Mouse (Mus musculus): ENCODE data around the gene Tex2. TPM values are rescaled to one million over a fixed set of nuclear protein-coding genes. Genes with fewer than 3 reads are reported as not detected.

Tex2 gene
- polyA plus RNA-seq, 1 experiment from 2014 or later: 16.0 TPM

DNA sequence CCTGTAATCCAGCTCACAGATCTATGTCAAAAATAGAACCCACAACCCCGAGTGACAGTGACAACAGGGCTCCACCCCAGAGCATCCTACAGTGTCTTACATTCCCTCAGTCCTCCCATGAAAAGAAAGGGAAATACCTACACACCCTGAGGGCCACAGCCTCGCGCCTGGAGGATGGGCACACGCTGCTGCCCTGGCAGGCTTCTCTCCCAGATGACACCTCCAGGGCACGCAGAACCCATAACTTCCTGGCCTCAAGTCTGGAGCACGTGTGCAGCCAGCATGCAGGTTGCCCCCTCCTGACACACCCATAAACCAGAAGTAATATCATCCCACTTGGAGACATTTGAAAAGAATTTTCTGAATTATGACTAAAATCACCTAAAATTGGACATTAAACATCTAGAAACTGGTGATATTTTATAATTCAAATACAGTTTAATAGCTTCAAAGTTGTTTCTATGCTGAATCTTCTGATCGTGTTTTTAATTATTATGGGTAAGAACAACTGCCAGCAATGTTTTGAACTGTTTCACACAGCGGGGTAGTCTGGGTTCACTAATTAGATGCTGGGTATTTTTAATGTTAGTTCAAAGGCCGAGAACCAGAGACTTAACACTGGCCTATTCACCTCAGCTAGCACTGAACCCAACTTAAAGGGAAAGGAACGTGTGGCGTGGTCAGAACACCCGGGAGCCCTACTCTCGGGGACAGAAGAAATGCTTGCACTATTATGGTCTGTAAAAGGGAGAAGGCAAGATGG, 72.5 kb downstream of the Tex2 start:
- no peaks in the 10 kb centered on the region for H3K27me3 ChIP-seq
- in situ Hi-C loops (cut with MboI; ENCODE audit: low pct_unique_long_range_greater_than_20kb): no loop called here
- CTCF ChIA-PET: interaction anchor here (1.3 kb wide), 1 partner anchor 20 kb away, joined by 4 read pairs; no protein-coding TSS in a partner anchor

GRCm38 (mm10) chr11:106536253-106536912, 76.8 kb downstream of the Tex2 start:
- POLR2A ChIA-PET: no interaction called here
- no peak for TF ChIP-seq CTCF (IDR thresholded peaks at IDR 0.05)
- in situ Hi-C loops (cut with MboI; ENCODE audit: low pct_unique_long_range_greater_than_20kb): no loop called here
- CTCF ChIA-PET: no interaction called here
- no peaks in the 10 kb centered on the region for H3K27me3 ChIP-seq
- ATAC-seq (no peak), DNase-seq (ENCODE audit: low read depth, low spot score) (no peak)

More for the DNA sequence above, 72.5 kb downstream of the Tex2 start:
- POLR2A ChIA-PET: no interaction called here
- TF ChIP-seq CTCF (IDR thresholded peaks at IDR 0.05): no peak
- ATAC-seq (peak; percentile 8), DNase-seq (ENCODE audit: low read depth, low spot score) (no peak)

DNA sequence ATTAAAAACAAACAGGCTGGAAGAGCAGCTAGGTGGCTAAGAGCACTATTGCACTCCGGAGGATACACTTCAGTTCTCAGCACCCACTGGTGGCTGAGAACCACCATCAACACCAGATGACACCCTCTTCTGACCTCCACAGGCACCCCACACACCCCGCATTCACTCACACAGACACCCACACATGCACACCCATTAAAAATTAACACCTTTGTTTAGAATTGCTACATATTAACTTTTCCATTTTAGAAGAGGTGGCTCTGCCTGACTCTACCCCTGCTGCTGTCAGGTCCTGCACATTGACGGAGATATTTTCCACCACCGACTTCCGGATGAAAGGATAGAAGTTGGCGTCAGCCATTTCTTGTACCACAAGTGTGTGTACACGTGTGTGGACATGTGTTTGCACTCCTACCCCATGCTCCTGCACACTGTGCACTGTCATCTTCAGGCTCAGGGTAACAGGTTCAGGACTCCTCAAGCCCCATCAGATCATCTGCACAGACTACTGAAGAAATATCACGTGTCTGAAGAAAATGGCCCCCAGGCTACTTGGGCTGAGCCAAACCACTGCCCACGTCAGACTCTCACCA, 77.5 kb downstream of the Tex2 start:
- TF ChIP-seq CTCF (IDR thresholded peaks at IDR 0.05): no peak
- POLR2A ChIA-PET: no interaction called here
- in situ Hi-C loops (cut with MboI; ENCODE audit: low pct_unique_long_range_greater_than_20kb): no loop called here
- CTCF ChIA-PET: no interaction called here
- ATAC-seq (no peak), DNase-seq (ENCODE audit: low read depth, low spot score) (no peak)
- no peaks in the 10 kb centered on the region for H3K27me3 ChIP-seq

GRCm38 (mm10) chr11:106532248-106532790, 80.9 kb downstream of the Tex2 start:
- in situ Hi-C loops (cut with MboI; ENCODE audit: low pct_unique_long_range_greater_than_20kb): no loop called here
- POLR2A ChIA-PET: no interaction called here
- DNase-seq (ENCODE audit: low read depth, low spot score) (no peak), ATAC-seq (no peak)
- CTCF ChIA-PET: no interaction called here
- no peak for TF ChIP-seq CTCF (IDR thresholded peaks at IDR 0.05)
- H3K27me3 ChIP-seq: no peaks in the 10 kb centered on the region

DNA sequence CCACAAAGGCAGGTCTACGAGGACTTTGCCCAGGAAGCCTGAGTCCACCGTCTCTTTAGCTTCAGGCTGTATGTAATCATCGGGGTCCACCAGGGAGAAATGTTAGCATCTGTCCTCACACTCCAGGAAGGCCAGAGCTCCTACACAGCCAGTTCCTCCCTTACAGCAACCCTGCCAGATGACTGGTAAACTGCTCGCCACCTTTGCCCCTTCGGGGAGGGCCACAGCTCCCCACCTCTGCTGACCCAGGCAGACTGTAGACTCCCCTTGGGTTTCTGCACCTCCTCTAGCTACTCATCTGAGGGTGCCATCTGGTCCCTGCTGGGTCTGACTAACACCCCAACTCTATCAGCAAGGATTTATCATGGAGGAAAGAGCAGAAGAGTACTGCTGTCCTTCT, 83.4 kb downstream of the Tex2 start:
- ChIA-PET CTCF (interaction anchor here (1.5 kb wide), 1 partner anchor 99 kb away, joined by 5 read pairs; no protein-coding TSS in a partner anchor), POLR2A (interaction anchor here (0.6 kb wide), 1 partner anchor 213 kb away, joined by 3 read pairs; no protein-coding TSS in a partner anchor)

DNA sequence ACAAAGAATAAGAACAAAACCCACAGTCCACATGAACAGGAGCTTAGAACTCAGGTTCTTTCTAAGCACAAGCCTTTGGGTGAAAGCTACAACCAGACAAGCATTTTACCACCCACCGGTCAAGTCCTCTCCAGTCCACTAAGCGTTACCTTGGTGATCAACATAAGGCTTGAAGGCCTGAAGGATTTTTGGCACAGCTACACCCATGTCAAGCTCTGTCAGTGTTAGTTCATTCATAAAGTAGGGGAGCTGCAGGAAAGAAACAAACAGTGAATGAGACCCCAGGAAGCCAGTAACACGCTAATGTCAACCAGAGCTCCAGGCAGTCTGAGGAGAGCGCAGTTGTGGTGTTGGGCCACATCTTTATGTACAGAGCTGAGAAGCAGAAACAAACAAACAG, 84.1 kb downstream of the Tex2 start:
- DNase-seq (ENCODE audit: low read depth, low spot score) (no peak), ATAC-seq (no peak)
- no peak for TF ChIP-seq CTCF (IDR thresholded peaks at IDR 0.05)
- in situ Hi-C loops (cut with MboI; ENCODE audit: low pct_unique_long_range_greater_than_20kb): no loop called here
- ChIA-PET POLR2A (no interaction called here), CTCF (interaction anchor here (0.8 to 1.6 kb wide), 3 partner anchors 11 to 100 kb away, joined by 3 to 5 read pairs (median 5); no protein-coding TSS in a partner anchor)
- no peaks in the 10 kb centered on the region for H3K27me3 ChIP-seq

More for the DNA sequence above, 83.4 kb downstream of the Tex2 start:
- no peak for TF ChIP-seq CTCF (IDR thresholded peaks at IDR 0.05)
- DNase-seq (ENCODE audit: low read depth, low spot score): no peak
- H3K27me3 ChIP-seq: no peaks in the 10 kb centered on the region
- no peak for ATAC-seq
- in situ Hi-C loops (cut with MboI; ENCODE audit: low pct_unique_long_range_greater_than_20kb): no loop called here

DNA sequence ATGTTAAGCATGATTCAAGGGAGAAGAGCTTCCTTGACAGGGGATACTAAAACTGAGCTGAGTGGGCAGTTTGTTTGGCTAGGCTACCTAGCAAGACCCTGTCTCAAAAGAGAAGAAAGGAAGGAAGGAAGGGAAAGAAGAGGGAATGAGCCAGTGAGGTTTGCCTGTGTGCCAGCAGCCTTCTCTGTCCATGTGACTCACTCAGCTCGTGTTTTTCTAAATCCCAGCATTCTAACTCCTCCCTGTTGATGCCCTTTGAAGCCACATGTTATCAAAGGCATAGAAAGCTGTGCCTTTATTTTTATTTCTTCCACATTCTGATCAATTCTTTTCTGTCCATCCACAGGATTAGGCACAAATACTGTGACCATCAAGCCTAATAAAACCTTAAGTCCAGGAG, 85.3 kb downstream of the Tex2 start:
- TF ChIP-seq CTCF (IDR thresholded peaks at IDR 0.05): no peak
- DNase-seq (ENCODE audit: low read depth, low spot score): no peak
- ChIA-PET CTCF (interaction anchor here (1.6 kb wide), 1 partner anchor 10 kb away, joined by 5 read pairs; no protein-coding TSS in a partner anchor), POLR2A (interaction anchor here (0.6 to 0.7 kb wide), 3 partner anchors 181 to 489 kb away, joined by 3 to 6 read pairs (median 5); no protein-coding TSS in a partner anchor)
- ATAC-seq: no peak
- H3K27me3 ChIP-seq: no peaks in the 10 kb centered on the region
- in situ Hi-C loops (cut with MboI; ENCODE audit: low pct_unique_long_range_greater_than_20kb): no loop called here

- no peak for DNase-seq (ENCODE audit: low read depth, low spot score)
Observed at GRCm38 (mm10) chr11:106527147-106527821, 85.9 kb downstream of the Tex2 start.

GRCm38 (mm10) chr11:106522538-106522937, 90.7 kb downstream of the Tex2 start:
- no peaks in the 10 kb centered on the region for H3K27me3 ChIP-seq
- no peak for TF ChIP-seq CTCF (IDR thresholded peaks at IDR 0.05)
- no peak for DNase-seq (ENCODE audit: low read depth, low spot score)
- CTCF ChIA-PET: no interaction called here
- ATAC-seq: no peak
- POLR2A ChIA-PET: no interaction called here
- in situ Hi-C loops (cut with MboI; ENCODE audit: low pct_unique_long_range_greater_than_20kb): loop anchor here (25.0 kb wide), 1 partner anchor 240 kb away; the partner anchor contains the start of genes Milr1 and Pecam1

More at GRCm38 (mm10) chr11:106527147-106527821, 85.9 kb downstream of the Tex2 start:
- no peak for TF ChIP-seq CTCF (IDR thresholded peaks at IDR 0.05)
- ChIA-PET CTCF (interaction anchor here (1.6 kb wide), 1 partner anchor 9 kb away, joined by 5 read pairs; no protein-coding TSS in a partner anchor), POLR2A (no interaction called here)
- H3K27me3 ChIP-seq: no peaks in the 10 kb centered on the region
- ATAC-seq: no peak
- in situ Hi-C loops (cut with MboI; ENCODE audit: low pct_unique_long_range_greater_than_20kb): no loop called here

GRCm38 (mm10) chr11:106521612-106522011, 91.6 kb downstream of the Tex2 start:
- in situ Hi-C loops (cut with MboI; ENCODE audit: low pct_unique_long_range_greater_than_20kb): loop anchor here (25.0 kb wide), 1 partner anchor 241 kb away; the partner anchor contains the start of genes Milr1 and Pecam1
- DNase-seq (ENCODE audit: low read depth, low spot score): no peak
- POLR2A ChIA-PET: interaction anchor here (1.1 kb wide), 1 partner anchor 20 kb away, joined by 6 read pairs; no protein-coding TSS in a partner anchor
- CTCF ChIA-PET: no interaction called here
- no peak for ATAC-seq
- no peaks in the 10 kb centered on the region for H3K27me3 ChIP-seq
- TF ChIP-seq CTCF (IDR thresholded peaks at IDR 0.05): no peak

Measured in Patski (cell line).